ENCODE assay signal across 21 mouse cellular contexts in the genomic region with DNA sequence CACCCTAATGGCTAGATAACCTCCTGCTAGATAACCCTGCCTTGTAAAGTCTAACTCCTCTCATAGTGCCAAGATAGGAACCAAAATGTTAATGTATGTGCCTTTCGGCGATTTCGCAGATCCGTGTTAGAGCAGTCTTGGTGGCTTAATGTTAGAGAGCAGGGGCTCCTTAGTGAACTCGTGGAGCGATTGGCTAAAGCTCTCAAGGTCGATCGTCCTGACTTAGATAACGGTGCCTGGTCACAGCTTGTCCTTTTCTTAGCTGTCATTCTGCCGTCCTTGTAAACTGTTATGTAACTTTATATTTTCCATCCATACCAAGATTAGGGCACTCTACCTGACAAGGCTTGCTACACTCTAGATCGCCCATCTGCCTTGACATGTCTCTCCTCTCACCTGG.
DNase-seq lines count a peak whose midpoint lies in the region; ATAC-seq lines count a peak whose summit lies in the region.
"Had no signal": no experiment of that assay in that cellular context is flagged by ENCODE, and none has a peak within 500 bp of the region (broad histone marks: within the 10 kb centered on the region; RNA-seq: fewer than 3 reads in every experiment).

No protein-coding gene starts in this region.

- no peak overlapping the region for H3K27ac ChIP-seq in forebrain, embryonic 11.5 days (ENCODE audit: low read depth, low read length)
- no peak overlapping the region for H3K27ac ChIP-seq in forebrain, embryonic 14.5 days (ENCODE audit: low read depth, low read length)
- H3K27ac ChIP-seq: embryonic facial prominence, embryonic 13.5 days; forebrain, embryonic 13.5 days; gastrocnemius, adult 2 months; hindbrain, embryonic 10.5 days; hindbrain, embryonic 14.5 days; intestine, embryonic 15.5 days had no signal

- H3K4me1 ChIP-seq in forebrain, embryonic 11.5 days (replicated peaks; ENCODE audit: control insufficient read depth, insufficient read depth, low read length) = no peaks in the 10 kb centered on the region
- no peaks in the 10 kb centered on the region for H3K4me1 ChIP-seq in forebrain, embryonic 14.5 days (ENCODE audit: control insufficient read depth, insufficient read depth, low read length)
- H3K4me1 ChIP-seq: embryonic facial prominence, embryonic 13.5 days; forebrain, embryonic 13.5 days; intestine, embryonic 15.5 days had no signal

- no peak overlapping the region for H3K9ac ChIP-seq in forebrain, embryonic 11.5 days (ENCODE audit: low read length)
- H3K9ac ChIP-seq in forebrain, embryonic 14.5 days (ENCODE audit: low read length) = no peak overlapping the region
- H3K9ac ChIP-seq: embryonic facial prominence, embryonic 13.5 days; forebrain, embryonic 13.5 days; hindbrain, embryonic 14.5 days; intestine, embryonic 15.5 days had no signal

- ATAC-seq in forebrain, embryonic 11.5 days (replicated peaks; ENCODE audit: low FRiP score) = no peak
- no peak for ATAC-seq in forebrain, embryonic 14.5 days
- no peak for ATAC-seq in monocyte, adult 5-6 weeks (replicated peaks; ENCODE audit: insufficient number of reproducible peaks, low FRiP score, low TSS enrichment, poor library complexity, severe bottlenecking)
- ATAC-seq: activated CD4-positive, CD25-positive, alpha-beta regulatory T cell, adult 4 months; forebrain, embryonic 13.5 days; intestine, embryonic 15.5 days; Patski had no signal

- 92% methylated on average over 11 of the region's 11 CpGs for WGBS in forebrain, embryonic 11.5 days
- WGBS in forebrain, embryonic 14.5 days = 93% methylated on average over 11 of the region's 11 CpGs

- DNase-seq in forebrain, embryonic 11.5 days (ENCODE audit: low spot score) = peak; percentile 8
- no peak for DNase-seq in forebrain, embryonic 14.5 days (ENCODE audit: low spot score)
- peak; percentile 31 to 37 for DNase-seq in heart, adult 9 months (ENCODE audit: low spot score in 2 of 2)
- no peak for DNase-seq in heart, postnatal 4 days
- peak; percentile 35 for DNase-seq in adrenal gland, postnatal 10 days
- peak; percentile 53 to 64 for DNase-seq in adrenal gland, postnatal 36 days
- DNase-seq: cerebellum, adult 18-20 months; cerebellum, adult 9-11 months; cerebellum, postnatal 36 days; gastrocnemius, adult 2 months; gastrocnemius, postnatal 25 days; heart, postnatal 14 days; kidney, adult 18-20 months had no signal

- H3K27me3 ChIP-seq in forebrain, embryonic 11.5 days (ENCODE audit: control insufficient read depth, insufficient read depth, low read length) = no peaks in the 10 kb centered on the region
- peaks cover 9% of the 10 kb centered on the region; the same call in 1 of the 2 replicates for H3K27me3 ChIP-seq in forebrain, embryonic 14.5 days (replicated peaks; ENCODE audit: control insufficient read depth, insufficient read depth, low read length)
- H3K27me3 ChIP-seq: embryonic facial prominence, embryonic 13.5 days; intestine, embryonic 15.5 days had no signal

- no peak overlapping the region for H3K4me2 ChIP-seq in forebrain, embryonic 11.5 days (ENCODE audit: low read depth, low read length, severe bottlenecking)
- H3K4me2 ChIP-seq in forebrain, embryonic 14.5 days (ENCODE audit: low read length) = no peak overlapping the region
- H3K4me2 ChIP-seq: embryonic facial prominence, embryonic 13.5 days; forebrain, embryonic 13.5 days; hindbrain, embryonic 14.5 days; intestine, embryonic 15.5 days had no signal

- H3K9me3 ChIP-seq in forebrain, embryonic 11.5 days (ENCODE audit: control insufficient read depth, low read length) = no peaks in the 10 kb centered on the region
- H3K9me3 ChIP-seq in forebrain, embryonic 14.5 days (replicated peaks; ENCODE audit: control insufficient read depth, low read length) = no peaks in the 10 kb centered on the region
- H3K9me3 ChIP-seq: embryonic facial prominence, embryonic 13.5 days; forebrain, embryonic 13.5 days; hindbrain, embryonic 10.5 days; intestine, embryonic 15.5 days had no signal

- no peaks in the 10 kb centered on the region for H3K36me3 ChIP-seq in forebrain, embryonic 11.5 days (ENCODE audit: control insufficient read depth, insufficient read depth, low read length)
- H3K36me3 ChIP-seq in forebrain, embryonic 14.5 days (ENCODE audit: control insufficient read depth, insufficient read depth, low read length) = no peaks in the 10 kb centered on the region
- H3K36me3 ChIP-seq: embryonic facial prominence, embryonic 13.5 days; hindbrain, embryonic 10.5 days; intestine, embryonic 15.5 days had no signal

- H3K4me3 ChIP-seq in forebrain, embryonic 11.5 days (ENCODE audit: low read depth, low read length) = no peak overlapping the region
- no peak overlapping the region for H3K4me3 ChIP-seq in forebrain, embryonic 14.5 days (ENCODE audit: low read depth, low read length)
- H3K4me3 ChIP-seq: embryonic facial prominence, embryonic 13.5 days; forebrain, embryonic 13.5 days; gastrocnemius, adult 2 months; hindbrain, embryonic 10.5 days; intestine, embryonic 15.5 days had no signal

Comparison
In these comparisons a context has a peak if more than half of its experiments do, and no peak if none do; other contexts are left out.
1. DNase-seq: peak in forebrain, embryonic 11.5 days (single experiment), heart, adult 9 months (2 of 2), adrenal gland, postnatal 10 days (single experiment) and adrenal gland, postnatal 36 days (2 of 2); none in forebrain, embryonic 14.5 days (single experiment) and heart, postnatal 4 days (single experiment).